Mouse (Mus musculus) neutrophil, adult 65 days (primary cell): ENCODE data around the gene Chrm5. TPM values are rescaled to one million over a fixed set of nuclear protein-coding genes. Genes with fewer than 3 reads are reported as not detected.

ENCODE experiments used
- total RNA-seq: library from RNA; stranded (reverse); gene quantifications from 2 replicates; pipeline ENCODE4 v1.2.4, GENCODE M21; 2023

Chrm5 gene
- not detected in 2 replicates for total RNA-seq

DNA sequence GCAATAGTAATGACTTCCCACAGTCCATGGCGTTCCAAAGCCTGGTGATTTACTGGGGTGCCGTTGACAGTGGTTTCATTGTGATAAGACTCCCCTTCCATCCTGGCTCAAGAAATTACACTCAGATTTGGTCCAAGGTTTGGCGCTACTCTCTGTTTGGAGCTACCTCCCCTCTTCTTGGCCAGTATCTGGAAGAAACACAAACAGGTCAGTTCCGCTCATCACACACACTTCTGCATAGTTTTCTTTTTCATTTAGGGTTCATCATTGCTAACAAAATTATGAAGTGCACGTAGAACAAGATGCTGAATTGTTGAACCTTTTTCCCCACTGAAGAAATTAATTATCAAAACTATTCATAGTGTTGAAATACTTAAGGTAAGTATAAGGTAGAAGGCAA lies at the start of gene Chrm5:
TSS of gene Chrm5 (minus strand) at position 101 of the 400 bp plus-strand sequence.

DNA sequence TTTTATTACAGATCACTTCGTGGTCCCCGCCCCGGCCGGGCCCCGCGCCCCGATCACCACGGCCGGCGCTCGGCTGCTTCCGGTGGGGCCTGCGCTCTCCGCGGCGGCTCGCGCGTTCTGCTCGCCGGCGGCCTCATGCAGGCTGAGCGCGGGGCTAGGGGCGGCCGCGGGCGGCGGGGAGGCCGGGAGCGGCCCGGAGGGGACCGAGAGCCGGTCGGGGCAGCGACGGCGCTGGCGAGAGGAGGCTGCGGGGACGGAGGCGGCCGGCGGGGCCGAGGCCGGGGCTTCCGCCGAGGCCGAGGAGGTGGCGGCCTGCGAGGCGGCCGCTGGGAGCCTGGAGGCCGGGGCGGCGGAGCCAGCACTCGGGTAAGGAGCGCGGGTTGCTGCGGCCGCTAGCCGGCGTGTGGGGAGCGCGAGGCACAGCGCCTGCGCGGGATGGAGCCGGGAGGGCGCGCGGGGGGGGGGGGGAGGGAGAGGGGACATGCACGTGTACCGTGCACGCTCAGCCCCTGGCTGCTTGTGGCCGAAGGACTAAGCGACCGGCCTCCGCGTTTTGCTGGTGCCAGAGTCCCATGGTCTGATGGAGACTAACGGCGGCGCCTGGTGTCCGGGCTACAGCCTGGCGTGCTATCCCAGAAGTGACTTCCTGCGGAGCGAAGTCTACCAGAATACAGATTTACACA lies 12.4 kb upstream of the Chrm5 start, which contains the start of gene Aven:
TSS of gene Aven (plus strand) at position 109 of the 683 bp plus-strand sequence.

DNA sequence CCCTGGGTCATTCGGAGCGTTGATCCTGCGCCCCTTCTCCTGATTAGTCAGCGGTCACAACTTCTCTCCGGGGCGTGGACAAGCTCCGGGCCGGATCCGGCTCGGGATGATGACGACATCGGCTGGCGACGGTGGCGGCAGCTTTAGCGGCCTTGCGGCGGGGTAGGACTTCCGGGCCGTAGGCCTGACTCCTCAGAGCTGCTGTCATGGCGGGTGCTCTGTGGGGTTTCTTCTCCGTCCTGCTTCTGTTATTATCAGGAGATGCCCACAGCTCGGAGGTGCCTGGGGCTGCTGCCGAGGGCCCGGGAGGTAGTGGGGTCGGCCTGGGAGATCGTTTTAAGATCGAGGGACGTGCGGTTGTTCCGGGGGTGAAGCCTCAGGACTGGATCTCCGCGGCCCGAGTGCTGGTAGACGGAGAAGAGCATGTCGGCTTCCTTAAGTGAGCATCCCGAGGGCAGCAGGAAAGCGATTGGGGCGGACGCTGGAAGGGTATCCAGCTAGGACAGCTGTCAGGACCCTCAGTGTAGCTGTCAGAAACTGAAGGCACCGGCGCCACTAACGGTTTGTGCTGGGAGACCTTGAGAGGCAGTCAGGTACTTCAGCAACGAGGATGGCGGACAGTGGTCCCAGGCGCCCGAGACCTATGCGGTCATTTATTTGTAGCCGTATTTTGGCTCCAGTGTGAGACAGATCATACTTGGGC lies 25.6 kb downstream of the Chrm5 start, which contains the start of gene Emc7:
TSS of gene Emc7 (plus strand) at position 136 of the 703 bp plus-strand sequence.

Other genes starting within 250 kb of the Chrm5 start
- 87.0 and 113 TPM in 2 replicates for gene Lpcat4, start 241.3 kb downstream of the Chrm5 start, total RNA-seq
- gene Nutm1, start 221.5 kb downstream of the Chrm5 start, total RNA-seq: not detected in 2 replicates
- 13.9 and 14.8 TPM in 2 replicates for gene Nop10, start 218.8 kb downstream of the Chrm5 start, total RNA-seq
- gene Slc12a6, start 214.9 kb downstream of the Chrm5 start, total RNA-seq: 187 and 220 TPM in 2 replicates
- gene Gm21985, start 214.5 kb downstream of the Chrm5 start, total RNA-seq: not detected in 2 replicates
- gene Emc4, start 112.7 kb downstream of the Chrm5 start, total RNA-seq: 15.4 and 16.9 TPM in 2 replicates
- 5.9 and 9.1 TPM in 2 replicates for gene Katnbl1, start 101.6 kb downstream of the Chrm5 start, total RNA-seq
- 9.0 and 11.2 TPM in 2 replicates for gene Emc7, start 25.8 kb downstream of the Chrm5 start, total RNA-seq
- 3.1 and 4.3 TPM in 2 replicates for gene Aven, start 12.2 kb upstream of the Chrm5 start, total RNA-seq